Mouse (Mus musculus): ENCODE results near the gene Trim37.
"Not testable (repeated sequence)": the region's sequence is repeated elsewhere in the genome, so short reads cannot be mapped to it uniquely, and the experiment has no call there.

Gene Trim37

DNA sequence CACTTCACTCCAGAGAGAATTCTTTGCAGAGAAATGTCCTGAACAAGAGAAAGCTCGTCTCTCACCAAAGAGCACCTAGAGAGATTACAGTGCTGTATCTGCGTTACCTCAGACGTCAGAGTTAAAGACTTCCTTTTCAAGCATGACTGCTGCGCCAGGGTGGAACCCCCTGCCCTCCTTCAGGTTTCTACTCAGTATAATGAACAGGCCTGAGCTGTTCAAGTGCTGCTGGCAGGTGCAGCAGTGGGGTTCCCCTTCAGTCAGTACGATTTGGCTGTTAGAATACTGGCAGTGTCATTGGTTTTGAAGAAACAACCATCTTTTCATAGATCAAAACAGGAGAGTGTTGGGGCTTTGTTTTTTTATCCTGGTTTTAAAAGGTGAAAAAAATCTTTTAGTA, 100.2 kb downstream of the Trim37 start:
- no peak for DNase-seq (ENCODE audit: inconsistent age in 2 of 2, low spot score in 1 of 2)

- no peak for DNase-seq (ENCODE audit: inconsistent age in 2 of 2, low spot score in 1 of 2)
These were observed 106.5 kb downstream of the Trim37 start for GRCm38 (mm10) chr11:87233377-87233776.

GRCm38 (mm10) chr11:87234743-87235485, 108.0 kb downstream of the Trim37 start:
- DNase-seq (ENCODE audit: inconsistent age in 2 of 2, low spot score in 1 of 2) = no peak

GRCm38 (mm10) chr11:87235486-87235872, 108.6 kb downstream of the Trim37 start:
- peak in 1 of 2 experiments; percentile 45 for DNase-seq (ENCODE audit: inconsistent age in 2 of 2, low spot score in 1 of 2)

- DNase-seq (ENCODE audit: inconsistent age in 2 of 2, low spot score in 1 of 2) = no peak
These were observed 112.1 kb downstream of the Trim37 start for GRCm38 (mm10) chr11:87238891-87239530.

DNA sequence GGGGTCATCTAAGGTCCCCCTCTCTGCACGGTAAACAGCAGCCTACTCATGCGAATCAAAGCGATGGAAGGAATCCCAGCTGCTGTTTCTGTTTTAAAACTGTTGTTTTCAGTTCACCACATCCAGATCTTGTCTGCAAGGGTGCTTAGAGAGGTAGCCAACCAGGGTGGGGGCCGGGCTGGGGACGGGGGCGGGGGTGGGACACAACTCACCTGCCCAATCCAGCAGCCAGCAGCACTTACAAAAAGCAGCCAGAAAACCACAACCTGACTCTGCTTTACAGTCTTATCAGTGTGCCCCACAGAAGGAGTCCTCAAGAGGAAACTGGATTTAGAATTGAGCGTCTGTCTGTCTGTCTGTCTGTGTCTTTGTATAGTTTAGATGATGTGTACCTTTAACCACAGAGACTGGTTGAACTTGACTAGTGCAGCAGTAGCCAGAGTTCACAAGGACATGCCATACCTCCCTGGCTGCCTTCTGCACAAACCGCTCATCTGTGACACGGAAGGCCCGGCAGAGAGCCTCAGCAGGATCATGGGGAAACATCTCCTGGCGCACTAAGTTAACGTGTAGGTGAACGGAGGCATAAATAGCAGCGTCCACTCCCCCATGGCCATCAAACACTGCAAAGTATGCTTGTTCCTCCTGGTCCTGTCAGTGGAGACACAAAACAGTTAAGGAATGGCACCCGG, 113.4 kb downstream of the Trim37 start:
- DNase-seq (ENCODE audit: inconsistent age in 2 of 2, low spot score in 1 of 2) = no peak

- DNase-seq (ENCODE audit: inconsistent age in 2 of 2, low spot score in 1 of 2) = no peak
These were observed 113.9 kb downstream of the Trim37 start for GRCm38 (mm10) chr11:87240833-87241215.

- no peak for DNase-seq (ENCODE audit: inconsistent age in 2 of 2, low spot score in 1 of 2)
These were observed 114.4 kb downstream of the Trim37 start for GRCm38 (mm10) chr11:87241256-87241655.

DNA sequence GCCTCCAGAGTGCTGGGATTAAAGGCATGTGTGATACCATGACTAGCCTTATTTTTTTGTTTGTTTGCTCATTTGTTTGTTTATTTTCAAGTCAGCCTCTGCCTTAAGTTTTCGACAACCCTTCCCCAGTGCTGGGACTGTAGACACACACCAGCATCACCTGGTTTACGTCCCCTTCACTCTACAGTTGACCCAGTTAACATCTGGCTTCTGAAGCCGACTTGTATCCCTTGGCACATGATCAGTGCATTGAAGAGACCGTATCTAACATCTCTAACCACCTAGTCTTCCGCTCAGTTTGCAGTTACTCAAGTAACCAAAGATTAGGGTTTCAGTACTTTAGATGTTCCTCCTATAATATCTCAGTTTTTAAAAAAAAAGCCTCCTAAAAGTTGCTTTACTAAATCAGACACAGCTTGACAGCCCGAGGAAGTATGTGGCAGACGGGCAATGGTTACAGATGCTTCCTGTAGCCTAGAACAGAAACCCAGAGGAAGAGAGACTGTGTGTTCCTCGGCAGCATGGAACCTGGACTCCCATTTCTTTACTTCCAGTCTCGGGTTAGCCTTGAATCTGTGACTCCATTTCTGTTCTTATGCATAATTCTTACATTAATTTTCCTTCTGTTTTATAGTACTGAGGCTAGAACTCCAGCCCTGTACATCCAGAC, 118.4 kb downstream of the Trim37 start:
- DNase-seq (ENCODE audit: inconsistent age in 2 of 2, low spot score in 1 of 2) = no peak

GRCm38 (mm10) chr11:87246107-87246651, 119.3 kb downstream of the Trim37 start:
- no peak for DNase-seq (ENCODE audit: inconsistent age in 2 of 2, low spot score in 1 of 2)

GRCm38 (mm10) chr11:87246724-87247493, 120.0 kb downstream of the Trim37 start:
- DNase-seq (ENCODE audit: inconsistent age in 2 of 2, low spot score in 1 of 2) = no peak

- DNase-seq (ENCODE audit: inconsistent age in 2 of 2, low spot score in 1 of 2) = no peak
These were observed 120.6 kb downstream of the Trim37 start for GRCm38 (mm10) chr11:87247494-87247866.

GRCm38 (mm10) chr11:87250132-87250531, 123.3 kb downstream of the Trim37 start:
- DNase-seq (ENCODE audit: inconsistent age in 2 of 2, low spot score in 1 of 2) = no peak

DNA sequence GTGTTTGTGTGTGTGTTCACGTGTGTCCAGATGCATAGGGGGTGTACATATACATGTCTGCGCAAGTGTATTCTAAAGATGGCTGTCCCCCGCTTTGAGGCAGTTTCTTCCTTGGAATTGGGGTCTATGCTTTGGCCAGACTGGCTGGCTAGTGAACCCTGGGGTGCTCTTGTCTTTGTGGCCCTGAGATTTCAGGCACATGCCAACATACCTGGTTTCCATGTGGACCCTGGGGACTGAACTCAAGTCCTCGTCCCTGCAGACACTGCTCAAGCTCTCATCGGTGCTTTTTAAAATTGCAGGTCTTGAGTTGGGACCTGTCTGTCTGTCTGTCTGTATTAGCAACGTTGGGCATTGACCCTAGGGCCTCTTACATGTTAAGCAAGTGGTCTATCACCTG, 126.4 kb downstream of the Trim37 start:
- DNase-seq (ENCODE audit: inconsistent age in 2 of 2, low spot score in 1 of 2) = no peak

DNA sequence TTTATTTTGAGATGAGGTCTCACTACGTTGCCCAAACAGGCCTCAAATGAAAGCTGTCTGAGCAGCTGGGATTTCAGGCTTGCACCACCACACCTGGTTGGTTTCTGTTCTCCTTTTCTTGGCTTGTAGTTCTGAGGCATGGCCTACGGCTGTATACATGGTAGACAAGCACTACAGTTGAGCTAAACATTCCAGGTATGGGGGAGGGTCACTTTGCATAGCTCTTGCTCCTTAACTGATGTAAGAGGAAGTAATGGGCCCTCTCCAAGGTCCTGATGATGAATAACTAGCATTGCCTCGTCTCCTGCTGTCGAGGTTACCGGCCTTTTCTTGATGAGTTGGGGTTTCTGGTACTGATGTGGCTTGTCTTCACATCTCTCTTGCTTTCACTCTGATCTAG, 127.3 kb downstream of the Trim37 start:
- peak in 1 of 2 experiments; percentile 42 for DNase-seq (ENCODE audit: inconsistent age in 2 of 2, low spot score in 1 of 2)

GRCm38 (mm10) chr11:87257282-87257681, 130.4 kb downstream of the Trim37 start:
- no peak for DNase-seq (ENCODE audit: inconsistent age in 2 of 2, low spot score in 1 of 2)

DNA sequence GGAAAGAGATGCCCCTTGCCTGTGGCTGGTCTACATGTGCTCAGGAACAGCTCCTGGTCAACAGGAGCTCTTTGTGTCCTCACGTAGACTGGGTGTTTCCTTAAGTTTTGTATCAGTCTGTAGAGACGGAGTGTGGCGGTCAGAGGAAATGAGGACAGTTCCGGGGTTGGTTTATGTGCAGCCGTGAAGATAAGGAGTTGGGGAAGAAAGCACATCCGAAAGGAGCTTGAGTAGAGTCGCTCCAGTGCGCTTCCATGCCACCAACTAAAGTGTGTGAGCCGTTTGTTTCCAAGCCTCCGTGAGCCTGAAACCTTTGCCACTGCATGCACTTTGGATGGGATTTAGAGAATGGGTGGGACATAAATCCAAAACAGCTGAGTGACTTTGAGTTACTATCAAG, 132.9 kb downstream of the Trim37 start:
- no peak for DNase-seq (ENCODE audit: inconsistent age in 2 of 2, low spot score in 1 of 2)

DNA sequence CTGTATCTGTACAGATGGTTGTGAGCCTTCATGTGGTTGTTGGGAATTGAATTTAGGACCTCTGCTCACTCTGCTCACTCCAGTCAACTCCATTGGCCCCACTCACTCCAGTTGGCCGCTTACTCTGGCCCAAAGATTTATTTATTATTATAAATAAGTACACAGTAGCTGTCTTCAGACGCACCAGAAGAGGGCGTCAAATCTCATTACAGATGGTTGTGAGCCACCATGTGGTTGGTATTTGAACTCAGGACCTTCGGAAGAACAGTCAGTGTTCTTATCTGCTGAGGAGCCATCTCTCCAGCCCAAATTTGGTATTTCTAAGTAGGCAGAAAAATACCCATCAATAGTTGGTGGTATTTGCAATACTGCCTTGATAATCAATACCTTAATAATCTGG, 134.8 kb downstream of the Trim37 start:
- DNase-seq (ENCODE audit: inconsistent age in 2 of 2, low spot score in 1 of 2) = not testable (repeated sequence)

DNA sequence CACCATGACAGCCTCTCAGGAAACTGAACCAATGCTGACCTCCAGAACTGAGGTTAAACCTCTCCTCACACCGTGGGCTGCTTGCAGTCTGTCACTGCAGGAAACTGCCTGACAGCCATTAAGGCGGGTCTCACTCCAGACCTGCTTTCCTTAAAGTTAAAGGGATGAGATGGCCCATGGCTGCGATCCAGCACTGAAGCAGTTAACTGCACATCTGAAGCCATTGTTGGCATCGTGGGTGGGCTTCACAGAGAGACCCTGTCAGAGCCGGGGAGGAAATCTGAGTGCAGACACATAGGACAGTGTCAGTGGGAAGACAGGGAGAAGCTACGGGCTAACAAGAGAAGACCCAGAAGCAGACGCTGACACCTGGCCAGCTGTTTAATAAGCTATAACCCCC, 137.1 kb downstream of the Trim37 start:
- no peak for DNase-seq (ENCODE audit: inconsistent age in 2 of 2, low spot score in 1 of 2)

GRCm38 (mm10) chr11:87266246-87266645, 139.4 kb downstream of the Trim37 start:
- DNase-seq (ENCODE audit: inconsistent age in 2 of 2, low spot score in 1 of 2) = no peak

GRCm38 (mm10) chr11:87268803-87269202, 141.9 kb downstream of the Trim37 start:
- no peak for DNase-seq (ENCODE audit: inconsistent age in 2 of 2, low spot score in 1 of 2)

All from adrenal gland, adult (tissue).